Mouse (Mus musculus) hindbrain, embryonic 12.5 days (tissue): Measurements from ENCODE around the gene Cyren. TPM values are rescaled to one million over a fixed set of nuclear protein-coding genes. Genes with fewer than 3 reads are reported as not detected.

Experiments
- ATAC-seq: fragments of 200-750 bp; cut with Nextera tagmentation; 2 replicates; pipeline ENCODE4 v1.8.0; 2017; ENCODE audit warnings: moderate TSS enrichment; ENCODE audit not compliant: low FRiP score
- H3K27ac ChIP-seq: fragments of 300-500 bp; sonication (generic); 2 replicates; pipeline ENCODE4 v1.5.1; 2016; ENCODE audit warnings: mild to moderate bottlenecking
- H3K27me3 ChIP-seq: fragments of 300-500 bp; sonication (generic); 2 replicates; pipeline ENCODE4 v1.6.1; 2016; ENCODE audit warnings: mild to moderate bottlenecking
- H3K36me3 ChIP-seq: fragments of 300-500 bp; sonication (generic); 2 replicates; pipeline ENCODE4 v1.6.1; 2016; ENCODE audit warnings: mild to moderate bottlenecking
- H3K4me1 ChIP-seq: fragments of 300-500 bp; sonication (generic); 2 replicates; pipeline ENCODE4 v1.6.1; 2016
- H3K4me2 ChIP-seq: fragments of 300-500 bp; sonication (generic); replicated peaks from 2 replicates; pipeline ENCODE4 v1.6.1; 2016; ENCODE audit warnings: mild to moderate bottlenecking
- H3K4me3 ChIP-seq: fragments of 300-500 bp; sonication (generic); 2 replicates; pipeline ENCODE4 v1.5.1; 2016; ENCODE audit warnings: mild to moderate bottlenecking
- H3K9ac ChIP-seq: fragments of 300-500 bp; sonication (generic); 2 replicates; pipeline ENCODE4 v1.6.1; 2016; ENCODE audit warnings: mild to moderate bottlenecking, moderate library complexity
- H3K9me3 ChIP-seq: fragments of 300-500 bp; sonication (generic); replicated peaks from 2 replicates; pipeline ENCODE4 v1.6.1; 2016; ENCODE audit warnings: mild to moderate bottlenecking
- WGBS: fragments of 180-500 bp; shearing (Covaris S2); methylation state at CpG from one replicate; pipeline ENCODE4 v1.1.7; 2016; 5-methylcytosine and 5-hydroxymethylcytosine counted together
- polyA plus RNA-seq: library from polyadenylated mRNA; unstranded; fragments of >200 nt; fragmentation: Nextera tagmentation; extraction: Ambion mirVana; gene quantifications from 2 replicates; pipeline ENCODE4 v1.2.1, GENCODE M21; 2016

The Cyren gene
- 14.4 TPM in 2 replicates for polyA plus RNA-seq

DNA sequence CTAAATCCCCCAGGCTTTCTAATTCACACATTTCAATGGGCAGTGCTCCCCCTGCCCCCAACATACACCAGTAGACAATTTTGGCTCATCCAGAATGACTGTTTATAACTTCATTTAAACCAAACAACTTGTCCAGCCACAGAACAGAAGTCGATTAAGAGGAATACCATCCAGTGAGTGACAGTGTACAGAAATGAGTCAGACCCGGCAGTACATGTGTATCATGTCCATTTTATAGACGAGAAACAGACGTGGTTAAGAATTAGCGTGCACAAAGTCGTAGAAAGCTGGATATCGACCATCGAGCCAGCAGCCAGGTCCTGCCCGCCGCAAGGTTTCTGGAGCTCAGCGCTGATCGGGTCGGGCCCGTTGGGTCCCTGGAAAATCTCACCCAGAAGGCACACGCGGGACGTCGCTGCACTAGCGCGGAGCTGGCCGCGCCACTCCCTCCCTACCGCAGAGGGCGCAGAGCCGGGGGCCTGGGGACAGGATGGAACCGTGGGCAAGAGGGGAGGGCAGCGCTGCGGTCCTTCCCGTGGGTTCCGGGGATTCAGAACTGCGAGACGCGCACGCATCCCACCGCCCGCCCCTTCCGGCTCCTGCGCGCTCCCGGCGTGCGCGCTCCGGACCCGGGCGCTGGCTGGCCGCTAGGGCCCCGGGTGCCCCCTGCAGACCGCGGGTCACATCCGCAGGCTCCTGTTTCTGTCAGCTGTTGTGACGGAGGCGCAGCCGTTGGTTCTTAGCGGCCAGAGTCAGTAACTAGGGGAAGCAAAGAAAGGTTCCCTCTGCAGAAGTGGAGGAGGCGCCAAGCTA, at the start of gene Cyren:
TSS of gene Cyren (minus strand) at position 552 of the 813 bp plus-strand sequence.
- peak within 1 kb of the TSS; percentile 90 for H3K27ac ChIP-seq
- peaks cover 23% of the 10 kb centered on the region for H3K36me3 ChIP-seq
- peak; percentile 92 for ATAC-seq
- peak within 1 kb of the TSS; percentile 71 for H3K4me2 ChIP-seq
- H3K4me3 ChIP-seq, result peak within 1 kb of the TSS; percentile 63
- H3K4me1 ChIP-seq, result peaks cover 24% of the 10 kb centered on the region
- H3K27me3 ChIP-seq, result no peaks in the 10 kb centered on the region
- WGBS, result under 1% methylated on average over 56 of the region's 56 CpGs
- H3K9me3 ChIP-seq, result no peaks in the 10 kb centered on the region
- H3K9ac ChIP-seq, result peak within 1 kb of the TSS; percentile 82

DNA sequence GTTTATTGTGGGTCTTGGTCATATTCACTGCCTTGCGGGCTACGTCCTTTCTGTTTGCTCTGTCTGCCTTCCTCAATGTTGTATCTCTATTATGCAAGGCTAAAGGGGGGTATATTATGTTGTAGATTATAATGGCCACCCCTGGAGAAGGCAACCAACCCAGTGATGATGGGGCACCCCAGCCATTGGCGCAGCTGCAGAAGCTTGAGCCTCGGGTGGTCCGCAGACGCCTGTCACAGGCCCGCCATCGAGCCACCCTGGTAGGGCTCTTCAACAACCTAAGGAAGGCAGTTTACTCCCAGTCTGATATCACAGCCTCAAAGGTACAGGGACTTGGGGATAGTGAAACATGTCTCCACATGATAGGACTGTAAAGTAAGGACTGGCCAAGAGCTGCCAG, 49.7 kb upstream of the Cyren start:
- Histone ChIP-seq H3K36me3 (no peaks in the 10 kb centered on the region), H3K9ac (no peak overlapping the region), H3K9me3 (no peaks in the 10 kb centered on the region), H3K4me2 (no peak overlapping the region), H3K27me3 (no peaks in the 10 kb centered on the region), H3K4me1 (no peaks in the 10 kb centered on the region), H3K27ac (no peak overlapping the region), H3K4me3 (no peak overlapping the region)
- no peak for ATAC-seq
- WGBS, result 94% methylated on average over 8 of the region's 8 CpGs

DNA sequence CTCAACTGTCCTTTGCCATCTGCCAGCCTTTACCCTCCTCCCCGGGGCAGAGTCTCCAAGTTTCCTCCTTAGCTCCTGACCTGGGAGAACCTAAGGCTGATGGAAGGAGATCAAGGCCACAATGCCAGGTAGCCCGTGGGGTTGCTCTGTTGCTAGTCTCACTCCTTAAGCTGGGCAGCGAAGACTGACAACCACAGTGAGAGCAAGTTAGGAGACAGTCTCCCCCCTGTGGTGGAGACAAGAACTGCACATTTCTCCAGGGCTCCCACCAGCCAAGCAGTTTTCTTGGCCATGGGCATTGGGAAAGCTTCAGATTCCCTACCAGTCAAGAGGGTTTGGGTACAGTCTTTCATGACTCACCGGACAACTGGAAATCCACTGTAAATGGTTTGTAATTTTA, 49.3 kb upstream of the Cyren start:
- H3K4me1 ChIP-seq, result no peaks in the 10 kb centered on the region
- H3K27me3 ChIP-seq, result no peaks in the 10 kb centered on the region
- no peak for ATAC-seq
- no peak overlapping the region for H3K4me3 ChIP-seq
- H3K9me3 ChIP-seq, result no peaks in the 10 kb centered on the region
- H3K9ac ChIP-seq, result no peak overlapping the region
- H3K4me2 ChIP-seq, result no peak overlapping the region
- WGBS, result 40% methylated on average over 4 of the region's 4 CpGs
- no peak overlapping the region for H3K27ac ChIP-seq
- no peaks in the 10 kb centered on the region for H3K36me3 ChIP-seq

DNA sequence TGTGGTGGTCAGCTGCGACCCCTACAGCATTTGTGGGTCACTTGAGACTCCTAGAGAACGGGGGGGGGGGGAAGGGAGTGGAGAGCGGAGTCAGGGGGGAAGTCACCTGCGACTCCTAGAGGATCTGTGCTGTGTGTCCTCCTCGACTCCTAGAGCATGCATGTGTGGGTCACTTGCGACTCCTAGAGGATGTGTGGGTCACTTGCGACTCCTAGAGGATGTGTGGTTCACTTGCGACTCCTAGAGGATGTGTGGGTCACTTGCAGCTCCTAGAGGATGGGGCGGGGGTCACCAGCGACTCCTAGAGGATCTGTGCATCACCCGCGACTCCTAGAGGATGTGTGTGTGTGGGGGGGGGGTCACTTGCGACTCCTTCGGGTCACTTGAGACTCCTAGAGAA, 44.1 kb upstream of the Cyren start:
- Histone ChIP-seq H3K36me3 (no peaks in the 10 kb centered on the region), H3K27me3 (no peaks in the 10 kb centered on the region), H3K4me3 (no peak overlapping the region), H3K9me3 (no peaks in the 10 kb centered on the region), H3K4me1 (no peaks in the 10 kb centered on the region), H3K27ac (no peak overlapping the region), H3K9ac (no peak overlapping the region), H3K4me2 (no peak overlapping the region)
- WGBS, result 60% methylated on average over 14 of the region's 14 CpGs
- no peak for ATAC-seq

GRCm38 (mm10) chr6:34920631-34921030, 42.8 kb upstream of the Cyren start:
- no peak overlapping the region for H3K9ac ChIP-seq
- H3K27me3 ChIP-seq, result no peaks in the 10 kb centered on the region
- no peak overlapping the region for H3K27ac ChIP-seq
- H3K4me1 ChIP-seq, result no peaks in the 10 kb centered on the region
- no peak overlapping the region for H3K4me3 ChIP-seq
- no peaks in the 10 kb centered on the region for H3K36me3 ChIP-seq
- H3K9me3 ChIP-seq, result no peaks in the 10 kb centered on the region
- 93% methylated on average over 12 of the region's 12 CpGs for WGBS
- H3K4me2 ChIP-seq, result no peak overlapping the region
- no peak for ATAC-seq

- Histone ChIP-seq H3K4me2 (no peak within 1 kb of the TSS), H3K36me3 (no peaks in the 10 kb centered on the region), H3K9ac (no peak within 1 kb of the TSS), H3K27ac (no peak within 1 kb of the TSS), H3K4me1 (no peaks in the 10 kb centered on the region), H3K9me3 (no peaks in the 10 kb centered on the region), H3K4me3 (no peak within 1 kb of the TSS), H3K27me3 (no peaks in the 10 kb centered on the region)
- no peak for ATAC-seq
- WGBS, result 49% methylated on average over 10 of the region's 10 CpGs
Measured at GRCm38 (mm10) chr6:34919956-34920355, 42.1 kb upstream of the Cyren start, which contains the start of gene Stra8. Gene Stra8, plus strand, starts transcription at chr6:34920163.

- no peak for ATAC-seq
- Histone ChIP-seq H3K36me3 (no peaks in the 10 kb centered on the region), H3K27me3 (no peaks in the 10 kb centered on the region), H3K4me1 (no peaks in the 10 kb centered on the region), H3K9ac (no peak overlapping the region), H3K9me3 (no peaks in the 10 kb centered on the region), H3K27ac (no peak overlapping the region), H3K4me3 (no peak overlapping the region), H3K4me2 (no peak overlapping the region)
- 79% methylated on average over 7 of the region's 7 CpGs for WGBS
Measured at GRCm38 (mm10) chr6:34919146-34919545, 41.3 kb upstream of the Cyren start.

DNA sequence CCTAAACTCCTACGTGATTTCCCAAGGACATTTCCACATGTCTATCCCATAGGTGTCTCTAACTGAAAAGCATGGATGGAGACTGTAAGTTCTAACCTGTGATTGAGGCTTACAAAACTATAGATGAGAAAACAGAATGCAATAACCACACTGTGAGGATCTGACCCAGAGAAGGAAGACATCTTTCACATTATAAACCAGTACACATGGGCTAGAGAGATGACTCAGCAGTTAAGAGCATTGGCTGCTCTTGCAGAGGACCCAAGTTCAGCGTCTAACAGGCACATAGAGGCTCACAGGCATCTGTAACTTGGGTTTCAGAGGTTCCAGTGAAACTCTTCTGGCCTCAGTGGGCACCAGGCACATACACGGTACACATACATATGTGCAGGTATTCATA, 36.6 kb upstream of the Cyren start:
- Histone ChIP-seq H3K4me2 (no peak overlapping the region), H3K27me3 (no peaks in the 10 kb centered on the region), H3K9me3 (no peaks in the 10 kb centered on the region), H3K9ac (no peak overlapping the region), H3K27ac (no peak overlapping the region), H3K36me3 (no peaks in the 10 kb centered on the region), H3K4me3 (no peak overlapping the region), H3K4me1 (peaks cover 7% of the 10 kb centered on the region)
- ATAC-seq, result no peak
- 88% methylated on average over 3 of the region's 3 CpGs for WGBS

- no peak overlapping the region for H3K27ac ChIP-seq
- ATAC-seq, result no peak
- 85% methylated on average over 13 of the region's 13 CpGs for WGBS
- H3K4me3 ChIP-seq, result no peak overlapping the region
- H3K4me1 ChIP-seq, result peaks cover 9% of the 10 kb centered on the region
- no peaks in the 10 kb centered on the region for H3K36me3 ChIP-seq
- H3K4me2 ChIP-seq, result no peak overlapping the region
- no peaks in the 10 kb centered on the region for H3K9me3 ChIP-seq
- no peaks in the 10 kb centered on the region for H3K27me3 ChIP-seq
- no peak overlapping the region for H3K9ac ChIP-seq
Measured at GRCm38 (mm10) chr6:34913341-34914040, 35.6 kb upstream of the Cyren start.

GRCm38 (mm10) chr6:34910371-34911219, 32.7 kb upstream of the Cyren start, which contains the start of gene Wdr91:
Gene Wdr91, minus strand, starts transcription at chr6:34910876.
- peak within 1 kb of the TSS; percentile 80 for H3K27ac ChIP-seq

GRCm38 (mm10) chr6:34909631-34910345, 31.9 kb upstream of the Cyren start:
- peaks cover 9% of the 10 kb centered on the region for H3K4me1 ChIP-seq
- H3K36me3 ChIP-seq, result peaks cover 22% of the 10 kb centered on the region
- H3K9me3 ChIP-seq, result no peaks in the 10 kb centered on the region
- no peak for ATAC-seq
- H3K4me2 ChIP-seq, result peak overlapping the region; percentile 72
- peak overlapping the region; percentile 80; the same call in 1 of the 2 replicates for H3K27ac ChIP-seq
- H3K4me3 ChIP-seq, result peak overlapping the region; percentile 68
- peak overlapping the region; percentile 73 for H3K9ac ChIP-seq
- no peaks in the 10 kb centered on the region for H3K27me3 ChIP-seq
- 50% methylated on average over 8 of the region's 8 CpGs for WGBS

More at GRCm38 (mm10) chr6:34910371-34911219, 32.7 kb upstream of the Cyren start, which contains the start of gene Wdr91:
- Histone ChIP-seq H3K9me3 (no peaks in the 10 kb centered on the region), H3K4me2 (peak within 1 kb of the TSS; percentile 72), H3K4me3 (peak within 1 kb of the TSS; percentile 68), H3K4me1 (peaks cover 9% of the 10 kb centered on the region), H3K27me3 (no peaks in the 10 kb centered on the region), H3K36me3 (peaks cover 17% of the 10 kb centered on the region), H3K9ac (peak within 1 kb of the TSS; percentile 73)
- under 1% methylated on average over 63 of the region's 64 CpGs for WGBS
- peak; percentile 94 for ATAC-seq
